ENCODE assay signal across 8 mouse cellular contexts in genomic region chr13:54371049-54371386, GRCm38 (mm10). TPM values are rescaled to one million over a fixed set of nuclear protein-coding genes. Genes with fewer than 3 reads are reported as not detected.
A peak's percentile ranks its signal among the peaks of the same experiment; 100 is the strongest.
DNase-seq lines count a peak whose midpoint lies in the region; ATAC-seq and TF ChIP-seq lines count a peak whose summit lies in the region.

TSS of gene Cplx2 (plus strand) at chr13:54371349.

- TF ChIP-seq CTCF in cortical plate, adult 2 months (IDR thresholded peaks at IDR 0.05; ENCODE audit: extremely low read depth, insufficient read depth, low read length) = no peak

- peak within 1 kb of the TSS; percentile 56 for H3K4me2 ChIP-seq in kidney, embryonic 16.5 days (replicated peaks; ENCODE audit: low read depth, low read length)
- peak within 1 kb of the TSS; percentile 81 for H3K4me2 ChIP-seq in intestine, embryonic 15.5 days (replicated peaks)
- peak within 1 kb of the TSS; percentile 70 for H3K4me2 ChIP-seq in midbrain, embryonic 15.5 days

- no peak within 1 kb of the TSS for H3K27ac ChIP-seq in kidney, embryonic 16.5 days (ENCODE audit: low read length)
- H3K27ac ChIP-seq in cortical plate, adult 2 months (ENCODE audit: insufficient read depth, low read length) = peak within 1 kb of the TSS; percentile 91
- no peak within 1 kb of the TSS for H3K27ac ChIP-seq in intestine, embryonic 15.5 days
- H3K27ac ChIP-seq in midbrain, embryonic 15.5 days = peak within 1 kb of the TSS; percentile 86

- no peaks in the 10 kb centered on the region for H3K9me3 ChIP-seq in kidney, embryonic 16.5 days (ENCODE audit: low read length)
- H3K9me3 ChIP-seq in intestine, embryonic 15.5 days = no peaks in the 10 kb centered on the region
- H3K9me3 ChIP-seq in midbrain, embryonic 15.5 days = no peaks in the 10 kb centered on the region

- no peak within 1 kb of the TSS for H3K9ac ChIP-seq in kidney, embryonic 16.5 days (replicated peaks; ENCODE audit: low read length)
- no peak within 1 kb of the TSS; the same call in 1 of the 2 replicates for H3K9ac ChIP-seq in intestine, embryonic 15.5 days
- peak within 1 kb of the TSS; percentile 41 for H3K9ac ChIP-seq in midbrain, embryonic 15.5 days

- no peaks in the 10 kb centered on the region for H3K36me3 ChIP-seq in kidney, embryonic 16.5 days (ENCODE audit: insufficient read depth, low read length)
- H3K36me3 ChIP-seq in intestine, embryonic 15.5 days = no peaks in the 10 kb centered on the region
- H3K36me3 ChIP-seq in midbrain, embryonic 15.5 days (replicated peaks) = no peaks in the 10 kb centered on the region

- TF ChIP-seq POLR2A in cortical plate, adult 2 months (IDR thresholded peaks at IDR 0.05; ENCODE audit: extremely low read depth, insufficient read depth, low read length) = no peak

- ATAC-seq in kidney, embryonic 16.5 days (ENCODE audit: low FRiP score, low TSS enrichment) = no peak
- ATAC-seq in intestine, embryonic 15.5 days = no peak
- no peak; the same call in 1 of the 2 replicates for ATAC-seq in midbrain, embryonic 15.5 days (replicated peaks)
- no peak for ATAC-seq in CD4-positive, CD25-positive, alpha-beta regulatory T cell, adult 4 months

- H3K4me1 ChIP-seq in kidney, embryonic 16.5 days (ENCODE audit: insufficient read depth, low read length) = peaks cover 20% of the 10 kb centered on the region
- H3K4me1 ChIP-seq in cortical plate, adult 2 months (ENCODE audit: control insufficient read depth, insufficient read depth, low read length) = peaks cover 10% of the 10 kb centered on the region
- peaks cover 19% of the 10 kb centered on the region for H3K4me1 ChIP-seq in intestine, embryonic 15.5 days (replicated peaks)
- peaks cover 50% of the 10 kb centered on the region for H3K4me1 ChIP-seq in midbrain, embryonic 15.5 days

- DNase-seq in kidney, adult 8-10 months = no peak
- no peak for DNase-seq in spleen, postnatal 10 days (ENCODE audit: low spot score in 2 of 2)
- DNase-seq in kidney, adult 18-20 months = no peak

- H3K4me3 ChIP-seq in kidney, embryonic 16.5 days (ENCODE audit: low read length) = peak within 1 kb of the TSS; percentile 36
- H3K4me3 ChIP-seq in cortical plate, adult 2 months (ENCODE audit: insufficient read depth, low read length) = peak within 1 kb of the TSS; percentile 81
- peak within 1 kb of the TSS; percentile 38 for H3K4me3 ChIP-seq in intestine, embryonic 15.5 days (replicated peaks)
- peak within 1 kb of the TSS; percentile 49 for H3K4me3 ChIP-seq in midbrain, embryonic 15.5 days

- H3K27me3 ChIP-seq in kidney, embryonic 16.5 days (ENCODE audit: insufficient read depth, low read length) = peaks cover 22% of the 10 kb centered on the region
- H3K27me3 ChIP-seq in intestine, embryonic 15.5 days (replicated peaks) = peaks cover 5% of the 10 kb centered on the region
- no peaks in the 10 kb centered on the region for H3K27me3 ChIP-seq in midbrain, embryonic 15.5 days (replicated peaks)

- 3% methylated on average over 7 of the region's 7 CpGs for WGBS in kidney, embryonic 16.5 days
- 2% methylated on average over 7 of the region's 7 CpGs for WGBS in intestine, embryonic 15.5 days
- WGBS in midbrain, embryonic 15.5 days = under 1% methylated on average over 5 of the region's 7 CpGs

RNA-seq across cellular contexts. Expression of gene Cplx2, which starts in this region (rescaled TPM):
- 5.8 and 6.0 TPM in 2 replicates for polyA plus RNA-seq in kidney, embryonic 16.5 days (2015; fragmentation: Nextera tagmentation; extraction: Ambion mirVana)
- polyA plus RNA-seq in cortical plate, adult 2 months (2012; rRNA removed) = 496 and 516 TPM in 2 replicates
- 3.2 and 3.4 TPM in 2 replicates for polyA plus RNA-seq in intestine, embryonic 15.5 days (2015; fragmentation: Nextera tagmentation; extraction: Ambion mirVana)
- 31.1 and 32.8 TPM in 2 replicates for polyA plus RNA-seq in midbrain, embryonic 15.5 days (2015; fragmentation: Nextera tagmentation; extraction: Ambion mirVana)
- polyA plus RNA-seq in CD4-positive, CD25-positive, alpha-beta regulatory T cell, adult 4 months (2017; shearing (Covaris generic)) = not detected

Comparison
In these comparisons a context has a peak if more than half of its experiments do, and no peak if none do; other contexts are left out.
1. RNA of gene Cplx2 (polyA plus RNA-seq): 496 to 516 TPM in cortical plate, adult 2 months; 31.1 to 32.8 TPM in midbrain, embryonic 15.5 days, 5.8 to 6.0 TPM in kidney, embryonic 16.5 days, 3.2 to 3.4 TPM in intestine, embryonic 15.5 days and not detected in CD4-positive, CD25-positive, alpha-beta regulatory T cell, adult 4 months; every median in the first group is over 10 times any median in the second.
2. H3K27ac ChIP-seq: peak in cortical plate, adult 2 months (single experiment) and midbrain, embryonic 15.5 days (single experiment); none in kidney, embryonic 16.5 days (single experiment) and intestine, embryonic 15.5 days (single experiment).
3. Peak in every context shown above with its lines, with median percentiles within 50 percentile points of each other: H3K4me2 ChIP-seq and H3K4me3 ChIP-seq.